Mouse (Mus musculus): Measurements from ENCODE around the gene Wdr95. TPM values are rescaled to one million over a fixed set of nuclear protein-coding genes. Genes with fewer than 3 reads are reported as not detected.

Wdr95 gene
- polyA plus RNA-seq, 1 experiment: not detected

- no peaks in the 10 kb centered on the region for H3K36me3 ChIP-seq (ENCODE audit: control insufficient read depth, insufficient read depth, low read length, poor library complexity, severe bottlenecking)
- H3K4me3 ChIP-seq (ENCODE audit: low read depth, low read length): no peak overlapping the region
- no peak for TF ChIP-seq POLR2A (IDR thresholded peaks at IDR 0.05; ENCODE audit: insufficient read depth, low read length)
- TF ChIP-seq CTCF (IDR thresholded peaks at IDR 0.05; ENCODE audit: low read depth, low read length): no peak
- TF ChIP-seq EP300 (IDR thresholded peaks at IDR 0.05; ENCODE audit: insufficient read depth, low read depth, low read length): no peak
- no peaks in the 10 kb centered on the region for H3K4me1 ChIP-seq (ENCODE audit: control insufficient read depth, insufficient read depth, low read length)
- H3K9me3 ChIP-seq (replicated peaks; ENCODE audit: control insufficient read depth, insufficient read depth, low read length, poor library complexity, severe bottlenecking): no peaks in the 10 kb centered on the region
- no peak overlapping the region for H3K9ac ChIP-seq (ENCODE audit: low read depth, poor library complexity, severe bottlenecking)
- no peaks in the 10 kb centered on the region for H3K27me3 ChIP-seq (ENCODE audit: control insufficient read depth, insufficient read depth, low read length, poor library complexity, severe bottlenecking)
- H3K27ac ChIP-seq (ENCODE audit: insufficient read depth, low read length): no peak overlapping the region
Measured at GRCm38 (mm10) chr5:149603241-149603640, 74.8 kb downstream of the Wdr95 start.

- no peaks in the 10 kb centered on the region for H3K4me1 ChIP-seq (ENCODE audit: control insufficient read depth, insufficient read depth, low read length)
- H3K36me3 ChIP-seq (ENCODE audit: control insufficient read depth, insufficient read depth, low read length, poor library complexity, severe bottlenecking): no peaks in the 10 kb centered on the region
- no peaks in the 10 kb centered on the region for H3K27me3 ChIP-seq (ENCODE audit: control insufficient read depth, insufficient read depth, low read length, poor library complexity, severe bottlenecking)
- no peak overlapping the region for H3K4me3 ChIP-seq (ENCODE audit: low read depth, low read length)
- H3K27ac ChIP-seq (ENCODE audit: insufficient read depth, low read length): no peak overlapping the region
- no peak overlapping the region for H3K9ac ChIP-seq (ENCODE audit: low read depth, poor library complexity, severe bottlenecking)
- TF ChIP-seq EP300 (IDR thresholded peaks at IDR 0.05; ENCODE audit: insufficient read depth, low read depth, low read length) (no peak), CTCF (IDR thresholded peaks at IDR 0.05; ENCODE audit: low read depth, low read length) (no peak), POLR2A (IDR thresholded peaks at IDR 0.05; ENCODE audit: insufficient read depth, low read length) (no peak)
- no peaks in the 10 kb centered on the region for H3K9me3 ChIP-seq (replicated peaks; ENCODE audit: control insufficient read depth, insufficient read depth, low read length, poor library complexity, severe bottlenecking)
Measured at GRCm38 (mm10) chr5:149607083-149607720, 78.7 kb downstream of the Wdr95 start.

- Histone ChIP-seq H3K4me3 (ENCODE audit: low read depth, low read length) (no peak overlapping the region), H3K4me1 (ENCODE audit: control insufficient read depth, insufficient read depth, low read length) (peaks cover 3% of the 10 kb centered on the region), H3K27me3 (ENCODE audit: control insufficient read depth, insufficient read depth, low read length, poor library complexity, severe bottlenecking) (no peaks in the 10 kb centered on the region), H3K9ac (ENCODE audit: low read depth, poor library complexity, severe bottlenecking) (no peak overlapping the region), H3K27ac (ENCODE audit: insufficient read depth, low read length) (no peak overlapping the region), H3K9me3 (replicated peaks; ENCODE audit: control insufficient read depth, insufficient read depth, low read length, poor library complexity, severe bottlenecking) (no peaks in the 10 kb centered on the region), H3K36me3 (ENCODE audit: control insufficient read depth, insufficient read depth, low read length, poor library complexity, severe bottlenecking) (no peaks in the 10 kb centered on the region; the same call in 1 of the 2 replicates)
- no peak for TF ChIP-seq POLR2A (IDR thresholded peaks at IDR 0.05; ENCODE audit: insufficient read depth, low read length)
- TF ChIP-seq EP300 (IDR thresholded peaks at IDR 0.05; ENCODE audit: insufficient read depth, low read depth, low read length): no peak
- TF ChIP-seq CTCF (IDR thresholded peaks at IDR 0.05; ENCODE audit: low read depth, low read length): no peak
Measured at GRCm38 (mm10) chr5:149611476-149612164, 83.1 kb downstream of the Wdr95 start.

GRCm38 (mm10) chr5:149612165-149612518 is 83.7 kb downstream of the Wdr95 start:
- Histone ChIP-seq H3K36me3 (ENCODE audit: control insufficient read depth, insufficient read depth, low read length, poor library complexity, severe bottlenecking) (peaks cover 5% of the 10 kb centered on the region; the same call in 1 of the 2 replicates), H3K4me1 (ENCODE audit: control insufficient read depth, insufficient read depth, low read length) (peaks cover 3% of the 10 kb centered on the region), H3K4me3 (ENCODE audit: low read depth, low read length) (no peak overlapping the region), H3K9me3 (replicated peaks; ENCODE audit: control insufficient read depth, insufficient read depth, low read length, poor library complexity, severe bottlenecking) (no peaks in the 10 kb centered on the region), H3K9ac (ENCODE audit: low read depth, poor library complexity, severe bottlenecking) (no peak overlapping the region), H3K27me3 (ENCODE audit: control insufficient read depth, insufficient read depth, low read length, poor library complexity, severe bottlenecking) (no peaks in the 10 kb centered on the region), H3K27ac (ENCODE audit: insufficient read depth, low read length) (no peak overlapping the region)
- TF ChIP-seq POLR2A (IDR thresholded peaks at IDR 0.05; ENCODE audit: insufficient read depth, low read length): no peak
- TF ChIP-seq CTCF (IDR thresholded peaks at IDR 0.05; ENCODE audit: low read depth, low read length): no peak
- TF ChIP-seq EP300 (IDR thresholded peaks at IDR 0.05; ENCODE audit: insufficient read depth, low read depth, low read length): no peak

- Histone ChIP-seq H3K4me3 (ENCODE audit: low read depth, low read length) (no peak overlapping the region), H3K9me3 (replicated peaks; ENCODE audit: control insufficient read depth, insufficient read depth, low read length, poor library complexity, severe bottlenecking) (no peaks in the 10 kb centered on the region), H3K4me1 (ENCODE audit: control insufficient read depth, insufficient read depth, low read length) (peaks cover 3% of the 10 kb centered on the region), H3K27me3 (ENCODE audit: control insufficient read depth, insufficient read depth, low read length, poor library complexity, severe bottlenecking) (no peaks in the 10 kb centered on the region), H3K9ac (ENCODE audit: low read depth, poor library complexity, severe bottlenecking) (no peak overlapping the region), H3K36me3 (ENCODE audit: control insufficient read depth, insufficient read depth, low read length, poor library complexity, severe bottlenecking) (peaks cover 11% of the 10 kb centered on the region), H3K27ac (ENCODE audit: insufficient read depth, low read length) (no peak overlapping the region)
- no peak for TF ChIP-seq CTCF (IDR thresholded peaks at IDR 0.05; ENCODE audit: low read depth, low read length)
- TF ChIP-seq EP300 (IDR thresholded peaks at IDR 0.05; ENCODE audit: insufficient read depth, low read depth, low read length): no peak
Measured at GRCm38 (mm10) chr5:149612740-149613139, 84.3 kb downstream of the Wdr95 start.

- no peak overlapping the region for H3K27ac ChIP-seq (ENCODE audit: insufficient read depth, low read length)
- no peak overlapping the region for H3K9ac ChIP-seq (ENCODE audit: low read depth, poor library complexity, severe bottlenecking)
- TF ChIP-seq EP300 (IDR thresholded peaks at IDR 0.05; ENCODE audit: insufficient read depth, low read depth, low read length): no peak
- no peak for TF ChIP-seq CTCF (IDR thresholded peaks at IDR 0.05; ENCODE audit: low read depth, low read length)
- no peak for TF ChIP-seq POLR2A (IDR thresholded peaks at IDR 0.05; ENCODE audit: insufficient read depth, low read length)
- H3K36me3 ChIP-seq (ENCODE audit: control insufficient read depth, insufficient read depth, low read length, poor library complexity, severe bottlenecking): peaks cover 44% of the 10 kb centered on the region
- H3K27me3 ChIP-seq (ENCODE audit: control insufficient read depth, insufficient read depth, low read length, poor library complexity, severe bottlenecking): no peaks in the 10 kb centered on the region
- H3K4me3 ChIP-seq (ENCODE audit: low read depth, low read length): no peak overlapping the region
- peaks cover 3% of the 10 kb centered on the region for H3K4me1 ChIP-seq (ENCODE audit: control insufficient read depth, insufficient read depth, low read length)
- H3K9me3 ChIP-seq (replicated peaks; ENCODE audit: control insufficient read depth, insufficient read depth, low read length, poor library complexity, severe bottlenecking): no peaks in the 10 kb centered on the region
Measured at GRCm38 (mm10) chr5:149616138-149616537, 87.7 kb downstream of the Wdr95 start.
